In genomic region chr3:27162410-27162804, GRCm38 (mm10) we compare ENCODE assay signal across 17 mouse cellular contexts.
"Had no signal": no experiment of that assay in that cellular context is flagged by ENCODE, and none has a peak within 500 bp of the region (broad histone marks: within the 10 kb centered on the region; RNA-seq: fewer than 3 reads in every experiment).

No protein-coding gene starts in this region.

- H3K27ac ChIP-seq: layer of hippocampus, adult 2 months; limb, embryonic 10.5 days; limb, embryonic 13.5 days; liver, embryonic 12.5 days; liver, embryonic 15.5 days; lung, embryonic 15.5 days; stomach, postnatal 0 days had no signal

- H3K4me1 ChIP-seq: liver, embryonic 12.5 days; liver, embryonic 15.5 days; lung, embryonic 15.5 days had no signal

- DNase-seq: kidney, adult 18-20 months; kidney, postnatal 10 days; layer of hippocampus, adult 9-11 months; liver; lung, adult 18-20 months; lung, postnatal 10 days; lung, postnatal 36 days; midbrain, embryonic 14.5 days; thymus, adult 2 months; thymus, postnatal 25 days had no signal

- H3K4me3 ChIP-seq: layer of hippocampus, adult 2 months; limb, embryonic 10.5 days; limb, embryonic 13.5 days; liver, embryonic 12.5 days; liver, embryonic 15.5 days; lung, embryonic 15.5 days had no signal

- H3K9me3 ChIP-seq: limb, embryonic 10.5 days; limb, embryonic 13.5 days; liver, embryonic 12.5 days; liver, embryonic 15.5 days; lung, embryonic 15.5 days had no signal

- H3K9ac ChIP-seq: limb, embryonic 13.5 days; liver, embryonic 12.5 days; liver, embryonic 15.5 days; lung, embryonic 15.5 days had no signal

- H3K36me3 ChIP-seq: limb, embryonic 10.5 days; limb, embryonic 13.5 days; liver, embryonic 12.5 days; liver, embryonic 15.5 days; lung, embryonic 15.5 days had no signal

- ATAC-seq: liver, embryonic 12.5 days had no signal

- H3K27me3 ChIP-seq: limb, embryonic 13.5 days; liver, embryonic 12.5 days; liver, embryonic 15.5 days; lung, embryonic 15.5 days had no signal

- H3K4me2 ChIP-seq: limb, embryonic 13.5 days; liver, embryonic 12.5 days; liver, embryonic 15.5 days; lung, embryonic 15.5 days had no signal
